Mouse (Mus musculus): ENCODE results near the gene Prr3. TPM values are rescaled to one million over a fixed set of nuclear protein-coding genes. Genes with fewer than 3 reads are reported as not detected.

Gene Prr3
- polyA plus RNA-seq, 1 experiment from 2014 or later: 11.2 TPM

DNA sequence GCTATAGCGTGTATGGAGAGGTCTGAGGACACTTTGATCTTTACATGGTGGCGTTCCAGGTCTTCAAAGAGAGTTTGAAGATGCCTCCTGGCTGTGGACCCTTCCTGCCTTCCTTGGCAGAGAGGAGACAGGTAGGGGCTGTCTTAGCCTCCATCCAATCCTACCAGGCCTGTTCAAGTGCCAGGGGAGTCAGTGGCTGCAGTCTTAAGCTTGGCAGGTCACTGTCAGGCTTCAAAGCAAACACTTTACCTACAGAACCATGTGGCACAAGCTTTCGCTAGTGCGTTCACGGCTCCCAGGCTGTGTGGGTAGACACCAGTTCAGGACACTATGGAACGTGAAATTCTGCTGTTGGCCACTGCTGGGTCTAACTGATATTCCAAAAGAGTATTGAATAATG is 42.9 kb upstream of the Prr3 start:
- H3K9ac ChIP-seq (ENCODE audit: low read length): no peak overlapping the region
- no peaks in the 10 kb centered on the region; the same call in 1 of the 2 replicates for H3K9me3 ChIP-seq (ENCODE audit: control insufficient read depth, low read length)
- H3K4me1 ChIP-seq (ENCODE audit: control insufficient read depth in 2 of 2, insufficient read depth in 2 of 2, low read length in 2 of 2): peaks cover 0 to 6% of the 10 kb centered on the region in 2 experiments; a peak in 2 of 4 replicates
- WGBS: 92% methylated on average over 6 of the region's 6 CpGs
- ATAC-seq (ENCODE audit: insufficient number of reproducible peaks, insufficient read depth, low FRiP score, low read depth): no peak
- no peak overlapping the region for H3K27ac ChIP-seq (replicated peaks in 1 of 2; ENCODE audit: control insufficient read depth in 1 of 2, insufficient read depth in 1 of 2, low read depth in 2 of 2, low read length in 2 of 2)
- H3K4me3 ChIP-seq (ENCODE audit: control insufficient read depth in 1 of 2, insufficient read depth in 1 of 2, low read depth in 1 of 2, low read length in 2 of 2): no peak overlapping the region
- no peaks in the 10 kb centered on the region for H3K36me3 ChIP-seq (ENCODE audit: control insufficient read depth, insufficient read depth, low read length)
- no peak overlapping the region for H3K4me2 ChIP-seq (ENCODE audit: low read length)
- H3K27me3 ChIP-seq (ENCODE audit: control insufficient read depth, insufficient read depth, low read length): no peaks in the 10 kb centered on the region

GRCm38 (mm10) chr17:36022098-36022497 is 42.1 kb upstream of the Prr3 start:
- Histone ChIP-seq H3K27me3 (ENCODE audit: control insufficient read depth, insufficient read depth, low read length) (no peaks in the 10 kb centered on the region), H3K4me1 (ENCODE audit: control insufficient read depth in 2 of 2, insufficient read depth in 2 of 2, low read length in 2 of 2) (peaks cover 0 to 6% of the 10 kb centered on the region in 2 experiments; a peak in 2 of 4 replicates), H3K9ac (ENCODE audit: low read length) (no peak overlapping the region), H3K27ac (replicated peaks in 1 of 2; ENCODE audit: control insufficient read depth in 1 of 2, insufficient read depth in 1 of 2, low read depth in 2 of 2, low read length in 2 of 2) (no peak overlapping the region), H3K4me2 (ENCODE audit: low read length) (no peak overlapping the region), H3K9me3 (ENCODE audit: control insufficient read depth, low read length) (no peaks in the 10 kb centered on the region; the same call in 1 of the 2 replicates), H3K4me3 (ENCODE audit: control insufficient read depth in 1 of 2, insufficient read depth in 1 of 2, low read depth in 1 of 2, low read length in 2 of 2) (no peak overlapping the region), H3K36me3 (ENCODE audit: control insufficient read depth, insufficient read depth, low read length) (no peaks in the 10 kb centered on the region)
- no peak for ATAC-seq (ENCODE audit: insufficient number of reproducible peaks, insufficient read depth, low FRiP score, low read depth)
- WGBS: 90% methylated on average over 9 of the region's 9 CpGs

GRCm38 (mm10) chr17:36021309-36021708 is 41.3 kb upstream of the Prr3 start:
- H3K9me3 ChIP-seq (ENCODE audit: control insufficient read depth, low read length): no peaks in the 10 kb centered on the region; the same call in 1 of the 2 replicates
- H3K27ac ChIP-seq (replicated peaks in 1 of 2; ENCODE audit: control insufficient read depth in 1 of 2, insufficient read depth in 1 of 2, low read depth in 2 of 2, low read length in 2 of 2): peak overlapping the region in 1 of 2 experiments; percentile 33; a peak in 1 of 4 replicates
- H3K27me3 ChIP-seq (ENCODE audit: control insufficient read depth, insufficient read depth, low read length): no peaks in the 10 kb centered on the region
- no peak for ATAC-seq (ENCODE audit: insufficient number of reproducible peaks, insufficient read depth, low FRiP score, low read depth)
- H3K4me2 ChIP-seq (ENCODE audit: low read length): peak overlapping the region; percentile 29
- H3K4me1 ChIP-seq (ENCODE audit: control insufficient read depth in 2 of 2, insufficient read depth in 2 of 2, low read length in 2 of 2): peaks cover 0 to 6% of the 10 kb centered on the region in 2 experiments; a peak in 2 of 4 replicates
- H3K36me3 ChIP-seq (ENCODE audit: control insufficient read depth, insufficient read depth, low read length): no peaks in the 10 kb centered on the region
- 84% methylated on average over 1 of the region's 1 CpGs for WGBS
- no peak overlapping the region for H3K9ac ChIP-seq (ENCODE audit: low read length)
- H3K4me3 ChIP-seq (ENCODE audit: control insufficient read depth in 1 of 2, insufficient read depth in 1 of 2, low read depth in 1 of 2, low read length in 2 of 2): no peak overlapping the region

DNA sequence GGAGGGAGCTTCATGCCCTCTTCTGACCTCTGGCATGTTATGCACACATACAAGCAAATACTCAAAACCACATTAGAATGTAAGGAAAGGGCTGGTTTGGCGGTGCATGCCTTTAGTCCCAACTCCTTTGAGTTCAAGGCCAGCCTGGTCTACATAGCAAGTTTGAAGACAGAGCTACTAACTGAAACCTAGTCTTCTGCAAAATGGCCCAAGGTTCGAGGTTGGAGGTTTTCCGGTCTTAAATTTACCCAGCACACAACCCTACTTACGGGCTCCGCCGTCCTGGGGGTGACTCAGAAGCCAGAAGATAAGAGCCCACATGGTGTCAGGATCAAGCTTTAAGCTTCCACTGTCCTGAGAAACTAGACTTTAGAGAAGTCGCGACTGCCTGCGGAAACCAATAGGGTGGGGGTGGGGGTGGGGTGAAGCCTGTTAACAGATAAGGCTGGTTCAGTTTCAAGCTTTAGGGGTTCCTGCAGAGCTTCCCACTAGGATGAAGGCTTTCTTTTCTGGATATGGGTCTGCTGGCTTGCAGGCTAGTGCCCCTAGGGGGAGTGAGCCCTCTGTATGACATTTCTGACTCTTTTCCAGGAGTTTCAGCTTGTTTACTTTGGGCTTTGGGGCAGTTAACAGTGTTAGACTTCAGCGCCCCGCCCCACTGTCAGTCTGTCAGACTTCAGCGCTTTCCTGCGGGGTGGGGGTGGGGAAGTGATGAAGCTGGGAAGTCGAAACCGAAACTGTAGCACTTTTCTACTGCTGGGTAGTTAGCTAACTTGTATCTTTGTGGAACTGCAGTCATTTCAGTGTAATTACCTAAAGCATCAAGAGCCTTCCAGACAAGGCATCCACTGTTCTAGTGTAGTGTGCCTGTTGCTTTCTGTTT is 40.4 kb upstream of the Prr3 start, which contains the start of gene H2-T24:
TSS of gene H2-T24 (minus strand) at position 370 of the 883 bp plus-strand sequence.
- Histone ChIP-seq H3K27me3 (ENCODE audit: control insufficient read depth, insufficient read depth, low read length) (no peaks in the 10 kb centered on the region), H3K9ac (ENCODE audit: low read length) (no peak within 1 kb of the TSS), H3K4me1 (ENCODE audit: control insufficient read depth in 2 of 2, insufficient read depth in 2 of 2, low read length in 2 of 2) (peaks cover 0 to 6% of the 10 kb centered on the region in 2 experiments; a peak in 2 of 4 replicates), H3K4me3 (ENCODE audit: control insufficient read depth in 1 of 2, insufficient read depth in 1 of 2, low read depth in 1 of 2, low read length in 2 of 2) (peak within 1 kb of the TSS; percentile 8 to 16; a peak in 2 of 4 replicates), H3K27ac (replicated peaks in 1 of 2; ENCODE audit: control insufficient read depth in 1 of 2, insufficient read depth in 1 of 2, low read depth in 2 of 2, low read length in 2 of 2) (peak within 1 kb of the TSS; percentile 33 to 39; a peak in 3 of 4 replicates), H3K4me2 (ENCODE audit: low read length) (peak within 1 kb of the TSS; percentile 29), H3K36me3 (ENCODE audit: control insufficient read depth, insufficient read depth, low read length) (no peaks in the 10 kb centered on the region), H3K9me3 (ENCODE audit: control insufficient read depth, low read length) (no peaks in the 10 kb centered on the region; the same call in 1 of the 2 replicates)
- WGBS: 26% methylated on average over 15 of the region's 15 CpGs
- ATAC-seq (ENCODE audit: insufficient number of reproducible peaks, insufficient read depth, low FRiP score, low read depth): no peak

DNA sequence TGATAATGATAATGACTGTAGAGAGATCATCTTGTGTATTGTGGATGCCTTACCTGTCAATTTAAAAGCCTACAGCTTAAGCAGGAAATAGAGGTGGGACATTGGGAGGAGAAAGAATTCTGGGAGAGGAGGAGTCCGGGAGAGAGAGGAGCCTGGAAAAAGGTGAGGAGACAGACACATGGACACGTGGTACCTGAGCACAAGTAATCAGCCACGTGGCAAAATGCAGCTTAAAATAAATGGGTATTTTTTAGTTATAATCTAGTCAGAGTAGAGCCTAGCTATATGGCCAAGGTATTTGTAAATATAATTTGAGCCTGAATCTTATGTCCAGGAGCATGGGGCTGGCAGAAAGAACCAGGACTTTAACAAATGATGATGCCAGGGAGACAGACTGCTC is 39.5 kb upstream of the Prr3 start:
- H3K4me3 ChIP-seq (ENCODE audit: control insufficient read depth in 1 of 2, insufficient read depth in 1 of 2, low read depth in 1 of 2, low read length in 2 of 2): no peak overlapping the region
- no peak overlapping the region for H3K27ac ChIP-seq (replicated peaks in 1 of 2; ENCODE audit: control insufficient read depth in 1 of 2, insufficient read depth in 1 of 2, low read depth in 2 of 2, low read length in 2 of 2)
- WGBS: 68% methylated on average over 3 of the region's 3 CpGs

GRCm38 (mm10) chr17:36018979-36019378 is 38.9 kb upstream of the Prr3 start:
- Histone ChIP-seq H3K9ac (ENCODE audit: low read length) (no peak overlapping the region), H3K4me3 (ENCODE audit: control insufficient read depth in 1 of 2, insufficient read depth in 1 of 2, low read depth in 1 of 2, low read length in 2 of 2) (no peak overlapping the region), H3K9me3 (ENCODE audit: control insufficient read depth, low read length) (no peaks in the 10 kb centered on the region; the same call in 1 of the 2 replicates), H3K4me2 (ENCODE audit: low read length) (no peak overlapping the region), H3K27ac (replicated peaks in 1 of 2; ENCODE audit: control insufficient read depth in 1 of 2, insufficient read depth in 1 of 2, low read depth in 2 of 2, low read length in 2 of 2) (no peak overlapping the region), H3K36me3 (ENCODE audit: control insufficient read depth, insufficient read depth, low read length) (0 out of 2 replicates have a peak, but pooled peaks cover 5% of the 10 kb centered on the region), H3K4me1 (ENCODE audit: control insufficient read depth in 2 of 2, insufficient read depth in 2 of 2, low read length in 2 of 2) (peaks cover 0 to 4% of the 10 kb centered on the region in 2 experiments; a peak in 2 of 4 replicates), H3K27me3 (ENCODE audit: control insufficient read depth, insufficient read depth, low read length) (no peaks in the 10 kb centered on the region)
- ATAC-seq (ENCODE audit: insufficient number of reproducible peaks, insufficient read depth, low FRiP score, low read depth): no peak
- 42% methylated on average over 2 of the region's 2 CpGs for WGBS

More for the DNA sequence above, 39.5 kb upstream of the Prr3 start:
- Histone ChIP-seq H3K36me3 (ENCODE audit: control insufficient read depth, insufficient read depth, low read length) (0 out of 2 replicates have a peak, but pooled peaks cover under 1% of the 10 kb centered on the region), H3K9ac (ENCODE audit: low read length) (no peak overlapping the region), H3K27me3 (ENCODE audit: control insufficient read depth, insufficient read depth, low read length) (no peaks in the 10 kb centered on the region), H3K4me1 (ENCODE audit: control insufficient read depth in 2 of 2, insufficient read depth in 2 of 2, low read length in 2 of 2) (peaks cover 0 to 6% of the 10 kb centered on the region in 2 experiments; a peak in 2 of 4 replicates), H3K9me3 (ENCODE audit: control insufficient read depth, low read length) (no peaks in the 10 kb centered on the region; the same call in 1 of the 2 replicates), H3K4me2 (ENCODE audit: low read length) (peak overlapping the region; percentile 29; the same call in 1 of the 2 replicates)
- ATAC-seq (ENCODE audit: insufficient number of reproducible peaks, insufficient read depth, low FRiP score, low read depth): no peak

DNA sequence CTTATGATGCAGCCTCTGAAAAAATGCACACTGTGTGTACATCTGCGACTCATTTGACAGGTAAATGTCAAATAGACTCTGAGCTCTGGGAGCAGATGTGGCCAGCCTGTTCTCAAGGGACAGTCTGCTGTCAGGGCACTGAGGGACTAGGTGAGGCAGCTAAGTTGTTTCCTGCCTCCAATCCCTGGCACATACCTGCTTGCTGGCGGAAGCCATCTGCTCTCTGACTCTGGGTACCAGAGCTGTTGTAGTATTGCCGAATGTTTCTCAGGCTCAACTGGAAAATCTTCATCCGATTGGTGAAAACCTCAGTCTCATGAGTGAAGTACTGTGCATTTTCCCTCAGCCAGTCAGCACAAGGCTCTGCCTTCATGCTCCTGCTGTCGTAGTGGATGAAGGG is 37.0 kb upstream of the Prr3 start:
- 82% methylated on average over 5 of the region's 5 CpGs for WGBS
- Histone ChIP-seq H3K27me3 (ENCODE audit: control insufficient read depth, insufficient read depth, low read length) (no peaks in the 10 kb centered on the region), H3K9ac (ENCODE audit: low read length) (no peak overlapping the region), H3K27ac (replicated peaks in 1 of 2; ENCODE audit: control insufficient read depth in 1 of 2, insufficient read depth in 1 of 2, low read depth in 2 of 2, low read length in 2 of 2) (no peak overlapping the region), H3K36me3 (ENCODE audit: control insufficient read depth, insufficient read depth, low read length) (0 out of 2 replicates have a peak, but pooled peaks cover 5% of the 10 kb centered on the region), H3K9me3 (ENCODE audit: control insufficient read depth, low read length) (no peaks in the 10 kb centered on the region; the same call in 1 of the 2 replicates), H3K4me2 (ENCODE audit: low read length) (no peak overlapping the region), H3K4me1 (ENCODE audit: control insufficient read depth in 2 of 2, insufficient read depth in 2 of 2, low read length in 2 of 2) (no peaks in the 10 kb centered on the region; a peak in 1 of 4 replicates), H3K4me3 (ENCODE audit: control insufficient read depth in 1 of 2, insufficient read depth in 1 of 2, low read depth in 1 of 2, low read length in 2 of 2) (no peak overlapping the region)
- no peak for ATAC-seq (ENCODE audit: insufficient number of reproducible peaks, insufficient read depth, low FRiP score, low read depth)

All from heart, embryonic 14.5 days (tissue).